8 mouse cellular contexts compared by ENCODE assay signal in genomic region chr14:30880811-30881717, GRCm38 (mm10). TPM values are rescaled to one million over a fixed set of nuclear protein-coding genes. Genes with fewer than 3 reads are reported as not detected.
DNase-seq lines count a peak whose midpoint lies in the region; ATAC-seq and TF ChIP-seq lines count a peak whose summit lies in the region.

No protein-coding gene starts in this region.

- H3K4me3 ChIP-seq in kidney, embryonic 15.5 days (replicated peaks): no peak overlapping the region
- H3K4me3 ChIP-seq in kidney, postnatal 0 days (replicated peaks; ENCODE audit: low read depth, low read length): no peak overlapping the region
- peak overlapping the region; percentile 24 for H3K4me3 ChIP-seq in myocyte

- no peak overlapping the region for H3ac ChIP-seq in myocyte (ENCODE audit: control insufficient read depth, insufficient read length)

- TF ChIP-seq CTCF in kidney, postnatal 0 days (IDR thresholded peaks at IDR 0.05; ENCODE audit: low read depth): peak; percentile 82

- no peaks in the 10 kb centered on the region for H3K9me3 ChIP-seq in kidney, embryonic 15.5 days (replicated peaks)
- no peaks in the 10 kb centered on the region for H3K9me3 ChIP-seq in kidney, postnatal 0 days (replicated peaks; ENCODE audit: low read length)

- H3K4me2 ChIP-seq in kidney, embryonic 15.5 days: no peak overlapping the region
- H3K4me2 ChIP-seq in kidney, postnatal 0 days (ENCODE audit: low read length): no peak overlapping the region
- peak overlapping the region; percentile 73 for H3K4me2 ChIP-seq in myocyte (ENCODE audit: low read depth)

- no peaks in the 10 kb centered on the region for H3K79me2 ChIP-seq in myocyte (ENCODE audit: control insufficient read depth, insufficient read depth)

- 85% methylated on average over 17 of the region's 17 CpGs for WGBS in kidney, embryonic 15.5 days
- WGBS in kidney, postnatal 0 days: 82% methylated on average over 17 of the region's 17 CpGs

- no peaks in the 10 kb centered on the region for H3K27me3 ChIP-seq in kidney, embryonic 15.5 days
- H3K27me3 ChIP-seq in kidney, postnatal 0 days (ENCODE audit: insufficient read depth, low read length): no peaks in the 10 kb centered on the region
- no peaks in the 10 kb centered on the region for H3K27me3 ChIP-seq in myocyte (ENCODE audit: control insufficient read depth, insufficient read depth, insufficient read length)

- ATAC-seq in kidney, embryonic 15.5 days (replicated peaks; ENCODE audit: low FRiP score): no peak
- ATAC-seq in kidney, postnatal 0 days (replicated peaks; ENCODE audit: low FRiP score, low read depth): no peak

- H3K9ac ChIP-seq in kidney, embryonic 15.5 days: no peak overlapping the region
- no peak overlapping the region for H3K9ac ChIP-seq in kidney, postnatal 0 days (ENCODE audit: low read depth, low read length)

- peak; percentile 65 for DNase-seq in kidney, adult 18-20 months
- DNase-seq in 416B (ENCODE audit: low read depth) (peak; percentile 72), MEL-GATA-1-ER (ENCODE audit: extremely low read depth, low read depth) (peak; percentile 29)
- peak; percentile 74 to 76 for DNase-seq in cerebellum, postnatal 36 days
- peak; percentile 71 for DNase-seq in kidney, postnatal 0 days (ENCODE audit: low spot score)
- no peak for DNase-seq in yolk sac, embryonic 10.5 days (ENCODE audit: low spot score)

- TF ChIP-seq POLR2A in myocyte (IDR thresholded peaks at IDR 0.05; ENCODE audit: insufficient read length, low read depth): no peak

- H3K36me3 ChIP-seq in kidney, embryonic 15.5 days: 0 out of 2 replicates have a peak, but pooled peaks cover 3% of the 10 kb centered on the region
- H3K36me3 ChIP-seq in kidney, postnatal 0 days (ENCODE audit: insufficient read depth, low read length): no peaks in the 10 kb centered on the region
- no peaks in the 10 kb centered on the region for H3K36me3 ChIP-seq in myocyte (ENCODE audit: control insufficient read depth, insufficient read depth)

- H3K27ac ChIP-seq in kidney, embryonic 15.5 days: no peak overlapping the region
- H3K27ac ChIP-seq in kidney, postnatal 0 days: no peak overlapping the region

- peaks cover 28% of the 10 kb centered on the region for H3K4me1 ChIP-seq in kidney, embryonic 15.5 days
- H3K4me1 ChIP-seq in kidney, postnatal 0 days (replicated peaks; ENCODE audit: insufficient read depth, low read length): peaks cover 6% of the 10 kb centered on the region

TF ChIP-seq in myocyte, 11 proteins besides CTCF, POLR2A, EP300 and RAD21:
- no peak for TF ChIP-seq POLR2AphosphoS2 (IDR thresholded peaks at IDR 0.05; ENCODE audit: insufficient read length, low read depth)
- TF ChIP-seq SRF (IDR thresholded peaks at IDR 0.05; ENCODE audit: control insufficient read depth, insufficient read length, low read depth): no peak
TF ChIP-seq in myocyte: peak in this region for 0.

RNA-seq across cellular contexts. Expression of gene Mustn1, which starts 2.1 kb away (rescaled TPM):
- polyA plus RNA-seq in kidney, embryonic 15.5 days (2015; fragmentation: Nextera tagmentation; extraction: Ambion mirVana): 5.0 and 5.3 TPM in 2 replicates
- polyA plus RNA-seq in kidney, postnatal 0 days (2015; fragmentation: Nextera tagmentation; extraction: Ambion mirVana): 6.6 and 8.1 TPM in 2 replicates
- 143 TPM for polyA plus RNA-seq in myocyte (2012; fragmentation: generic; extraction: Trizol)

RNA-seq across cellular contexts. Expression of gene Itih4, which starts 5.2 kb away (rescaled TPM):
- 0.93 and 1.6 TPM in 2 replicates for polyA plus RNA-seq in kidney, embryonic 15.5 days (2015; fragmentation: Nextera tagmentation; extraction: Ambion mirVana)
- 0.17 and 0.26 TPM in 2 replicates for polyA plus RNA-seq in kidney, postnatal 0 days (2015; fragmentation: Nextera tagmentation; extraction: Ambion mirVana)
- polyA plus RNA-seq in myocyte (2012; fragmentation: generic; extraction: Trizol): 0.06 TPM

RNA-seq across cellular contexts. Expression of gene Itih3, which starts 42.5 kb away (rescaled TPM):
- 2.6 and 5.0 TPM in 2 replicates for polyA plus RNA-seq in kidney, embryonic 15.5 days (2015; fragmentation: Nextera tagmentation; extraction: Ambion mirVana)
- polyA plus RNA-seq in kidney, postnatal 0 days (2015; fragmentation: Nextera tagmentation; extraction: Ambion mirVana): 0.53 and 0.75 TPM in 2 replicates
- 0.04 TPM for polyA plus RNA-seq in myocyte (2012; fragmentation: generic; extraction: Trizol)

RNA-seq across cellular contexts. Expression of gene Tmem110, which starts 55.7 kb away (rescaled TPM):
- polyA plus RNA-seq in kidney, embryonic 15.5 days (2015; fragmentation: Nextera tagmentation; extraction: Ambion mirVana): 25.8 and 26.3 TPM in 2 replicates
- 22.6 and 23.4 TPM in 2 replicates for polyA plus RNA-seq in kidney, postnatal 0 days (2015; fragmentation: Nextera tagmentation; extraction: Ambion mirVana)
- 9.1 TPM for polyA plus RNA-seq in myocyte (2012; fragmentation: generic; extraction: Trizol)

Comparison
In these comparisons a context has a peak if more than half of its experiments do, and no peak if none do; other contexts are left out.
1. RNA of gene Mustn1, which starts 2.1 kb away (polyA plus RNA-seq): 143 TPM in myocyte (single experiment); 6.6 to 8.1 TPM in kidney, postnatal 0 days and 5.0 to 5.3 TPM in kidney, embryonic 15.5 days; every median in the first group is over 10 times any median in the second.